Mouse (Mus musculus): ENCODE data around the gene Adam26a. TPM values are rescaled to one million over a fixed set of nuclear protein-coding genes. Genes with fewer than 3 reads are reported as not detected.
"Not testable (repeated sequence)": the region's sequence is repeated elsewhere in the genome, so short reads cannot be mapped to it uniquely, and the experiment has no call there.

Adam26a gene
- polyA plus RNA-seq (2015; fragmentation: Nextera tagmentation; extraction: Ambion mirVana) = not detected in 2 replicates

- not testable (repeated sequence) for H3K9ac ChIP-seq; H3K4me1 ChIP-seq (replicated peaks); H3K9me3 ChIP-seq (replicated peaks); ATAC-seq (ENCODE audit: low read depth); H3K27me3 ChIP-seq; H3K4me3 ChIP-seq (replicated peaks); H3K36me3 ChIP-seq; DNase-seq; H3K27ac ChIP-seq; H3K4me2 ChIP-seq
- 65% methylated on average over 2 of the region's 2 CpGs for WGBS (ENCODE audit: insufficient replicate concordance)
Observed at GRCm38 (mm10) chr8:43576607-43577006, at the start of gene Adam26a. TSS of gene Adam26a (minus strand) at chr8:43576707.

DNA sequence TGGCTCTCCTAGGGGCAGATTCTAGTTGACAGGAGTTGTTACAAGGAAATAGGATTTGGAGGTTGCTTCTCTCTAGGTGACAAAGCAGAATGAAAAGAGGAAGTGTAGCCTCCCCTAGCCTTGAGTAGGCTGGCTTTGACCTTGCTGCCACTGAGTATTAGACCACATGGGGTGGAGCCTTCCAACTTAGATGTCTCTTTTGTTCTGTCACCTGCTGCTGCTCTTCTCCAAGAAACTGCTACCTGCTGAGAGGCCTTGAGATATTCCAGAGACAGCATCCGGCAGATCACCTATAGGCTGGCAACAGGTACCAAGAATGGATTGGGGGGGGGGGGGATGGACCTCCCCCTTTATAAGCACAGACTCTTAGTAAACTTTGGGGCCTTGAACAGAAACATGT, 39.5 kb upstream of the Adam26a start:
- H3K4me2 ChIP-seq = no peak overlapping the region
- no peak overlapping the region for H3K4me3 ChIP-seq (replicated peaks)
- WGBS (ENCODE audit: insufficient replicate concordance) = 83% methylated on average over 1 of the region's 1 CpGs
- H3K9me3 ChIP-seq (replicated peaks) = no peaks in the 10 kb centered on the region
- H3K4me1 ChIP-seq (replicated peaks) = no peaks in the 10 kb centered on the region
- no peaks in the 10 kb centered on the region for H3K36me3 ChIP-seq
- ATAC-seq (ENCODE audit: low read depth) (no peak), DNase-seq (no peak)
- no peak overlapping the region for H3K9ac ChIP-seq
- no peak overlapping the region for H3K27ac ChIP-seq
- H3K27me3 ChIP-seq = no peaks in the 10 kb centered on the region

- not testable (repeated sequence) for H3K4me3 ChIP-seq (replicated peaks); ATAC-seq (ENCODE audit: low read depth); DNase-seq; H3K9me3 ChIP-seq (replicated peaks); H3K27ac ChIP-seq; H3K36me3 ChIP-seq; H3K9ac ChIP-seq; H3K27me3 ChIP-seq; H3K4me2 ChIP-seq; H3K4me1 ChIP-seq (replicated peaks)
- WGBS (ENCODE audit: insufficient replicate concordance) = 62% methylated on average over 13 of the region's 13 CpGs
Observed at GRCm38 (mm10) chr8:43603657-43604056, 27.1 kb upstream of the Adam26a start.

DNA sequence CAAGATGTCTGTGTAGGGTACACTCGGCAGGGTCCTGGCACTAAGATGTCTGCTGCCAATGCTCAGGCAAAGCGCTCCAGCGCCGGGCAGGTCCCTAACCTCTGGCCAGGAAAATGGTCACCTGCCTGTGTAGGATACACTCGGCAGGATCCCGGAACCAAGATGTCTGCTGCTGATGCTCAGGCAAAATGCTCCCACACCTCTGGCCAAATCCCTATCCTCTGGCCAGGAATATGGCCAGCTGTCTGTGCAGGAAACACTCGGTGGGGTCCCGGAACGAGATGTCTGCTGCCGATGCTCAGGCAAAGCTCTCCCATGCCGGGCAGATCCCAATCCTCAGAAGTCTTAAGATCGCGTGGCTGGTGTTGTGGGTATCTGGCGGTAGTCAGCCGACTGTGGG, 26.7 kb upstream of the Adam26a start:
- 84% methylated on average over 15 of the region's 15 CpGs for WGBS (ENCODE audit: insufficient replicate concordance)
- ATAC-seq (ENCODE audit: low read depth); H3K27me3 ChIP-seq: not testable (repeated sequence)

DNA sequence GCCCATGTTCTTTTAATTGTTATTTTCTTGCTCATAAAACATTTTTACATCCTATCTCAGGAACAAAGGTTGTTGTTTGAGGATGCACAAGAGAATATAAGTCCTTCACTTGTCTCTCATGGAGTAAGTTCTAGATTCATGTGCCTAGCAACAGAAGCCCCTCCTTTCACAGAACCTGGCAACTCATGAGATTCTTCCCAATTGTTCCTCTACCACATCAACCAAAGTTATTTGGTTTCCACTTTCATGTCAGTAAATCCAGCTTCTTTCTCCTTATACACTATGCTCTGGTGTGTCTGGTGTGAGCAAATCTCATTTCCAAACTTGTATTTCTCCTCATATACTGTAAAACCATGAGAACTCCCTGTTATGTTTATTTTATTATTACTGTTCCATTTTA, 48.5 kb downstream of the Adam26a start, which contains the start of gene Adam26b:
Gene Adam26b (minus strand): TSS at position 101 of the 400 bp plus-strand sequence.
- H3K36me3 ChIP-seq; DNase-seq; H3K27ac ChIP-seq; H3K9ac ChIP-seq; H3K9me3 ChIP-seq (replicated peaks); H3K27me3 ChIP-seq; H3K4me1 ChIP-seq (replicated peaks); H3K4me2 ChIP-seq; ATAC-seq (ENCODE audit: low read depth); H3K4me3 ChIP-seq (replicated peaks): not testable (repeated sequence)

More for the DNA sequence above, 26.7 kb upstream of the Adam26a start:
- H3K4me3 ChIP-seq (replicated peaks); H3K9me3 ChIP-seq (replicated peaks); H3K27ac ChIP-seq; H3K4me2 ChIP-seq; DNase-seq; H3K9ac ChIP-seq; H3K36me3 ChIP-seq; H3K4me1 ChIP-seq (replicated peaks): not testable (repeated sequence)

Other genes with a start within 250 kb of the Adam26a start
- not detected in 2 replicates for gene Adam26b, start 48.6 kb downstream of the Adam26a start, polyA plus RNA-seq (2015; fragmentation: Nextera tagmentation; extraction: Ambion mirVana)
- not detected in 2 replicates for gene Gm5346, start 50.6 kb upstream of the Adam26a start, polyA plus RNA-seq (2015; fragmentation: Nextera tagmentation; extraction: Ambion mirVana)
- gene Adam34, start 133.3 kb upstream of the Adam26a start, polyA plus RNA-seq (2015; fragmentation: Nextera tagmentation; extraction: Ambion mirVana) = not detected in 2 replicates